Mouse (Mus musculus): Measurements from ENCODE around the gene Necap2.
A peak's percentile ranks its signal among the peaks of the same experiment; 100 is the strongest.

The Necap2 gene

GRCm38 (mm10) chr4:141073661-141074060, 4.5 kb downstream of the Necap2 start:
- DNase-seq (ENCODE audit: low read depth, low spot score) = no peak

GRCm38 (mm10) chr4:141072502-141072901, 5.7 kb downstream of the Necap2 start:
- DNase-seq (ENCODE audit: low read depth, low spot score) = no peak

GRCm38 (mm10) chr4:141069731-141070130, 8.4 kb downstream of the Necap2 start:
- DNase-seq (ENCODE audit: low read depth, low spot score) = peak; percentile 38

GRCm38 (mm10) chr4:141068655-141069054, 9.5 kb downstream of the Necap2 start:
- DNase-seq (ENCODE audit: low read depth, low spot score) = no peak

GRCm38 (mm10) chr4:141067516-141068046, 10.6 kb downstream of the Necap2 start:
- no peak for DNase-seq (ENCODE audit: low read depth, low spot score)

GRCm38 (mm10) chr4:141066709-141067515, 11.2 kb downstream of the Necap2 start:
- DNase-seq (ENCODE audit: low read depth, low spot score) = no peak

GRCm38 (mm10) chr4:141065123-141065522, 13.0 kb downstream of the Necap2 start:
- peak; percentile 85 for DNase-seq (ENCODE audit: low read depth, low spot score)

- DNase-seq (ENCODE audit: low read depth, low spot score) = no peak
These were observed 14.0 kb downstream of the Necap2 start for GRCm38 (mm10) chr4:141064104-141064659.

GRCm38 (mm10) chr4:141060426-141061301, 17.5 kb downstream of the Necap2 start, which contains the start of gene Crocc:
TSS of gene Crocc (minus strand) at chr4:141060550.
- DNase-seq (ENCODE audit: low read depth, low spot score) = peak; percentile 98

- no peak for DNase-seq (ENCODE audit: low read depth, low spot score)
These were observed 18.3 kb downstream of the Necap2 start for GRCm38 (mm10) chr4:141059616-141060425.

GRCm38 (mm10) chr4:141058835-141059234, 19.3 kb downstream of the Necap2 start:
- DNase-seq (ENCODE audit: low read depth, low spot score) = no peak

GRCm38 (mm10) chr4:141056970-141057369, 21.2 kb downstream of the Necap2 start:
- DNase-seq (ENCODE audit: low read depth, low spot score) = peak; percentile 61

GRCm38 (mm10) chr4:141053568-141054161, 24.5 kb downstream of the Necap2 start:
- peak; percentile 36 for DNase-seq (ENCODE audit: low read depth, low spot score)

- no peak for DNase-seq (ENCODE audit: low read depth, low spot score)
These were observed 25.0 kb downstream of the Necap2 start for GRCm38 (mm10) chr4:141053138-141053537.

GRCm38 (mm10) chr4:141052442-141052841, 25.7 kb downstream of the Necap2 start:
- no peak for DNase-seq (ENCODE audit: low read depth, low spot score)

GRCm38 (mm10) chr4:141049476-141049835, 28.7 kb downstream of the Necap2 start:
- DNase-seq (ENCODE audit: low read depth, low spot score) = no peak

- DNase-seq (ENCODE audit: low read depth, low spot score) = no peak
These were observed 29.2 kb downstream of the Necap2 start for GRCm38 (mm10) chr4:141048810-141049475.

- peak; percentile 64 for DNase-seq (ENCODE audit: low read depth, low spot score)
These were observed 33.3 kb downstream of the Necap2 start for GRCm38 (mm10) chr4:141044816-141045215.

GRCm38 (mm10) chr4:141041117-141041516, 37.0 kb downstream of the Necap2 start:
- peak; percentile 52 for DNase-seq (ENCODE audit: low read depth, low spot score)
